Mouse (Mus musculus): ENCODE results near the gene Tigd3. TPM values are rescaled to one million over a fixed set of nuclear protein-coding genes. Genes with fewer than 3 reads are reported as not detected.

The Tigd3 gene
- polyA plus RNA-seq, 1 experiment from 2014 or later = 2.5 TPM

Other genes starting within 250 kb of the Tigd3 start
- 42.2 and 43.7 TPM in 2 replicates for gene Sipa1, start 230.4 kb downstream of the Tigd3 start, polyA plus RNA-seq (2015; fragmentation: Nextera tagmentation; extraction: Ambion mirVana)
- gene Map3k11, start 205.4 kb downstream of the Tigd3 start, polyA plus RNA-seq (2015; fragmentation: Nextera tagmentation; extraction: Ambion mirVana) = 37.8 and 40.1 TPM in 2 replicates
- 18.3 and 20.8 TPM in 2 replicates for gene Pcnx3, start 205.2 kb downstream of the Tigd3 start, polyA plus RNA-seq (2015; fragmentation: Nextera tagmentation; extraction: Ambion mirVana)
- 0.36 and 0.50 TPM in 2 replicates for gene Kcnk7, start 189.8 kb downstream of the Tigd3 start, polyA plus RNA-seq (2015; fragmentation: Nextera tagmentation; extraction: Ambion mirVana)
- gene Ehbp1l1, start 167.8 kb downstream of the Tigd3 start, polyA plus RNA-seq (2015; fragmentation: Nextera tagmentation; extraction: Ambion mirVana) = 25.3 and 25.9 TPM in 2 replicates
- gene Fam89b, start 164.5 kb downstream of the Tigd3 start, polyA plus RNA-seq (2015; fragmentation: Nextera tagmentation; extraction: Ambion mirVana) = 89.1 and 92.9 TPM in 2 replicates
- gene Ltbp3, start 153.2 kb downstream of the Tigd3 start, polyA plus RNA-seq (2015; fragmentation: Nextera tagmentation; extraction: Ambion mirVana) = 52.3 and 61.9 TPM in 2 replicates
- 76.3 and 83.2 TPM in 2 replicates for gene Scyl1, start 122.7 kb downstream of the Tigd3 start, polyA plus RNA-seq (2015; fragmentation: Nextera tagmentation; extraction: Ambion mirVana)
- 56.4 and 61.1 TPM in 2 replicates for gene Frmd8, start 18.9 kb downstream of the Tigd3 start, polyA plus RNA-seq (2015; fragmentation: Nextera tagmentation; extraction: Ambion mirVana)
- gene Slc25a45, start 16.3 kb downstream of the Tigd3 start, polyA plus RNA-seq (2015; fragmentation: Nextera tagmentation; extraction: Ambion mirVana) = 5.7 and 6.2 TPM in 2 replicates
- 155 TPM in 2 replicates for gene Dpf2, start 18.9 kb upstream of the Tigd3 start, polyA plus RNA-seq (2015; fragmentation: Nextera tagmentation; extraction: Ambion mirVana)
- gene Cdc42ep2, start 30.7 kb upstream of the Tigd3 start, polyA plus RNA-seq (2015; fragmentation: Nextera tagmentation; extraction: Ambion mirVana) = 15.6 and 17.1 TPM in 2 replicates
- gene Pola2, start 70.1 kb upstream of the Tigd3 start, polyA plus RNA-seq (2015; fragmentation: Nextera tagmentation; extraction: Ambion mirVana) = 64.2 and 70.0 TPM in 2 replicates
- gene Slc22a20, start 92.0 kb upstream of the Tigd3 start, polyA plus RNA-seq (2015; fragmentation: Nextera tagmentation; extraction: Ambion mirVana) = not detected in 2 replicates
- 12.3 and 12.8 TPM in 2 replicates for gene Capn1, start 121.7 kb upstream of the Tigd3 start, polyA plus RNA-seq (2015; fragmentation: Nextera tagmentation; extraction: Ambion mirVana)
- gene Syvn1, start 152.4 kb upstream of the Tigd3 start, polyA plus RNA-seq (2015; fragmentation: Nextera tagmentation; extraction: Ambion mirVana) = 27.7 and 31.7 TPM in 2 replicates
- 72.9 and 74.6 TPM in 2 replicates for gene Mrpl49, start 163.6 kb upstream of the Tigd3 start, polyA plus RNA-seq (2015; fragmentation: Nextera tagmentation; extraction: Ambion mirVana)
- gene Fau, start 163.7 kb upstream of the Tigd3 start, polyA plus RNA-seq (2015; fragmentation: Nextera tagmentation; extraction: Ambion mirVana) = 757 and 774 TPM in 2 replicates
- 26.2 and 28.6 TPM in 2 replicates for gene Znhit2, start 167.0 kb upstream of the Tigd3 start, polyA plus RNA-seq (2015; fragmentation: Nextera tagmentation; extraction: Ambion mirVana)
- gene Tm7sf2, start 174.2 kb upstream of the Tigd3 start, polyA plus RNA-seq (2015; fragmentation: Nextera tagmentation; extraction: Ambion mirVana) = 12.1 and 19.6 TPM in 2 replicates
- 67.4 and 77.5 TPM in 2 replicates for gene Vps51, start 183.1 kb upstream of the Tigd3 start, polyA plus RNA-seq (2015; fragmentation: Nextera tagmentation; extraction: Ambion mirVana)
- gene Tmem262, start 185.9 kb upstream of the Tigd3 start, polyA plus RNA-seq (2015; fragmentation: Nextera tagmentation; extraction: Ambion mirVana) = not detected in 2 replicates
- gene Gm28374, start 188.1 kb upstream of the Tigd3 start, polyA plus RNA-seq (2015; fragmentation: Nextera tagmentation; extraction: Ambion mirVana) = 1.4 and 1.5 TPM in 2 replicates
- 69.1 and 71.8 TPM in 2 replicates for gene Zfpl1, start 190.8 kb upstream of the Tigd3 start, polyA plus RNA-seq (2015; fragmentation: Nextera tagmentation; extraction: Ambion mirVana)
- 40.5 and 42.8 TPM in 2 replicates for gene Cdca5, start 190.8 kb upstream of the Tigd3 start, polyA plus RNA-seq (2015; fragmentation: Nextera tagmentation; extraction: Ambion mirVana)
- gene AC131692.1, start 200.3 kb upstream of the Tigd3 start, polyA plus RNA-seq (2015; fragmentation: Nextera tagmentation; extraction: Ambion mirVana) = not detected in 2 replicates
- 0.29 and 0.94 TPM in 2 replicates for gene Naaladl1, start 211.6 kb upstream of the Tigd3 start, polyA plus RNA-seq (2015; fragmentation: Nextera tagmentation; extraction: Ambion mirVana)
- gene Sac3d1, start 224.5 kb upstream of the Tigd3 start, polyA plus RNA-seq (2015; fragmentation: Nextera tagmentation; extraction: Ambion mirVana) = 32.5 and 36.4 TPM in 2 replicates
- gene Snx15, start 234.2 kb upstream of the Tigd3 start, polyA plus RNA-seq (2015; fragmentation: Nextera tagmentation; extraction: Ambion mirVana) = 33.4 and 35.1 TPM in 2 replicates
- 0.31 and 0.96 TPM in 2 replicates for gene Batf2, start 246.8 kb upstream of the Tigd3 start, polyA plus RNA-seq (2015; fragmentation: Nextera tagmentation; extraction: Ambion mirVana)
- gene Arl2, start 247.4 kb upstream of the Tigd3 start, polyA plus RNA-seq (2015; fragmentation: Nextera tagmentation; extraction: Ambion mirVana) = 95.2 and 95.7 TPM in 2 replicates